Mouse (Mus musculus): ENCODE measurements at regions not wholly inside any gene's neighbourhood (a gene's known extent, or its start where the extent isn't known, plus 50 kb on each side); places are given as distances from the start of the nearest gene placed in this dataset.

DNA sequence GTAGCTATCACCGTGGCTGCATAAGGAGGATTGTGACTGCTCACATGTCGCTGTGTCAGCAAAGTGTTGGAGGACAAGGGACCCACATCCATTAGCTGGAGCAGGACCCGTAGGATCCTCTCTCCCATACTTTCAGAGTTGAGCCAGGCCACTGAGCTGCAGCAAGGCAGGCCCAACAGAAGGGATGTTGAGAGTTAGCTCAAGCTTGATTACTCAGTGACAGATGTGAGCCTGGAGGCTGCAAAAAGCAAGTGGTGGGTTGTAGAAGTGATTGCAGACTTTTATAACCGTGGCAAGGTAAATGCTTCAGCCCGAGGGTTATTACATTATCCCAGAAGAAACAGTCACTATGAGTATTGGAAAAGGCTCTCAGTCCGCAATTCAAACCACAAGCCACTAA lies 388.3 kb upstream of the Prkcq start:
- H3K27me3 ChIP-seq (ENCODE audit: control insufficient read depth, insufficient read depth, low read length), result no peaks in the 10 kb centered on the region
- no peak for DNase-seq
- 83% methylated on average over 6 of the region's 6 CpGs for WGBS
- H3K27ac ChIP-seq (ENCODE audit: insufficient read depth, low read length), result no peak overlapping the region
- no peaks in the 10 kb centered on the region; the same call in 1 of the 2 replicates for H3K4me1 ChIP-seq (ENCODE audit: control insufficient read depth, insufficient read depth, low read length)
- no peak overlapping the region for H3K4me3 ChIP-seq (replicated peaks; ENCODE audit: insufficient read depth, low read depth, low read length)
- TF ChIP-seq POLR2A (IDR thresholded peaks at IDR 0.05; ENCODE audit: borderline replicate concordance, insufficient read depth, low read length), result no peak
- TF ChIP-seq CTCF (IDR thresholded peaks at IDR 0.05; ENCODE audit: borderline replicate concordance, insufficient read depth, low read depth, low read length), result no peak

DNA sequence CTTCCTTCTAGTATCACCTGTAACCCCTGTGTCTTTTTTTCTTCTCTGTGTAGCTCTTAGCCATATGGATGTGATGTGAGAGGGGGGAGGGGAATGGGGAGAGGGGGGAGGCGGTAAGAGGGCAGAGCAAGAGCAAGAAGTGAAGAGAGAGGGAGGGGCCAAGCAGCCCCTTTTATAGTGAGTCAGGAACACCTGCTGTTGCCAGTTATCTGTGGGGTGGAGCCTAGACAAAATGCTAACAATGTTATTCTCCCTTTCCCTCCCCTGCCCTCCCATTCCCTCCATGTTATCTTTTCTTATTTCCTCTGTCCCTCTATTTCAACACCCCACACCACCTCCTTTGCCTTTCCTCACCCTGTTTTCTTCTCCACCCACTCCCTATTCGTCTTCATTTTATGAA lies 387.6 kb upstream of the Prkcq start:
- Histone ChIP-seq H3K4me3 (replicated peaks; ENCODE audit: insufficient read depth, low read depth, low read length) (no peak overlapping the region), H3K27ac (ENCODE audit: insufficient read depth, low read length) (no peak overlapping the region), H3K27me3 (ENCODE audit: control insufficient read depth, insufficient read depth, low read length) (no peaks in the 10 kb centered on the region), H3K4me1 (ENCODE audit: control insufficient read depth, insufficient read depth, low read length) (no peaks in the 10 kb centered on the region; the same call in 1 of the 2 replicates)
- no peak for DNase-seq
- WGBS, result 56% methylated on average over 2 of the region's 2 CpGs
- TF ChIP-seq CTCF (IDR thresholded peaks at IDR 0.05; ENCODE audit: borderline replicate concordance, insufficient read depth, low read depth, low read length) (no peak), POLR2A (IDR thresholded peaks at IDR 0.05; ENCODE audit: borderline replicate concordance, insufficient read depth, low read length) (no peak)

GRCm38 (mm10) chr2:10785156-10785555 lies 386.8 kb upstream of the Prkcq start:
- TF ChIP-seq POLR2A (IDR thresholded peaks at IDR 0.05; ENCODE audit: borderline replicate concordance, insufficient read depth, low read length) (no peak), CTCF (IDR thresholded peaks at IDR 0.05; ENCODE audit: borderline replicate concordance, insufficient read depth, low read depth, low read length) (peak; percentile 83)
- 15% methylated on average over 2 of the region's 2 CpGs for WGBS
- no peak overlapping the region for H3K27ac ChIP-seq (ENCODE audit: insufficient read depth, low read length)
- H3K27me3 ChIP-seq (ENCODE audit: control insufficient read depth, insufficient read depth, low read length), result no peaks in the 10 kb centered on the region
- H3K4me3 ChIP-seq (replicated peaks; ENCODE audit: insufficient read depth, low read depth, low read length), result no peak overlapping the region
- no peaks in the 10 kb centered on the region; the same call in 1 of the 2 replicates for H3K4me1 ChIP-seq (ENCODE audit: control insufficient read depth, insufficient read depth, low read length)
- DNase-seq, result peak; percentile 27 to 53

DNA sequence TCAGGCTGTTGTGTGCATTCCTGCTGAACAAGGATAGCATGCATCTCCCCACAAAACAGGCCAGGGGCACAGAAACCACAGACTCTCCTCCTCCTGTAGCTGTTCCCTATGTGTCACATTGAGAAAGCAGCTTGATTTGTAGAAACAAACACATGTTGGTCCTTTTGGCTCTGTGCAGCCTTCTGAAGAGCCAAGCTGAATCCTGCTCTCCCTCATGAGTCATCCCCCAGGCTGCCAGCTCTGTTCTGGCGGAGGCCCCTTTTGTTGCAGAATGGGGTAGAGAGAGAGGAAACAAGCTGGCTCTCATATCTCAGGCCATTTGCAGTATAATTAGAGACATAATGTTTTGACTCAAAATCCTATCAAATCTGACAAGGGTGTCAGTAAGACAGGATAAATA lies 383.4 kb upstream of the Prkcq start:
- H3K4me3 ChIP-seq (replicated peaks; ENCODE audit: insufficient read depth, low read depth, low read length), result no peak overlapping the region
- no peak for TF ChIP-seq POLR2A (IDR thresholded peaks at IDR 0.05; ENCODE audit: borderline replicate concordance, insufficient read depth, low read length)
- no peak for TF ChIP-seq CTCF (IDR thresholded peaks at IDR 0.05; ENCODE audit: borderline replicate concordance, insufficient read depth, low read depth, low read length)
- 5% methylated on average over 1 of the region's 1 CpGs for WGBS
- no peak overlapping the region for H3K27ac ChIP-seq (ENCODE audit: insufficient read depth, low read length)
- H3K27me3 ChIP-seq (ENCODE audit: control insufficient read depth, insufficient read depth, low read length), result no peaks in the 10 kb centered on the region
- peak; percentile 59 to 81 for DNase-seq
- H3K4me1 ChIP-seq (ENCODE audit: control insufficient read depth, insufficient read depth, low read length), result no peaks in the 10 kb centered on the region; the same call in 1 of the 2 replicates

- Histone ChIP-seq H3K4me1 (ENCODE audit: control insufficient read depth, insufficient read depth, low read length) (no peaks in the 10 kb centered on the region; the same call in 1 of the 2 replicates), H3K4me3 (replicated peaks; ENCODE audit: insufficient read depth, low read depth, low read length) (no peak overlapping the region), H3K27me3 (ENCODE audit: control insufficient read depth, insufficient read depth, low read length) (no peaks in the 10 kb centered on the region), H3K27ac (ENCODE audit: insufficient read depth, low read length) (no peak overlapping the region)
- TF ChIP-seq POLR2A (IDR thresholded peaks at IDR 0.05; ENCODE audit: borderline replicate concordance, insufficient read depth, low read length) (no peak), CTCF (IDR thresholded peaks at IDR 0.05; ENCODE audit: borderline replicate concordance, insufficient read depth, low read depth, low read length) (no peak)
- DNase-seq, result no peak
These were observed 380.7 kb upstream of the Prkcq start for GRCm38 (mm10) chr2:10791233-10791632.

DNA sequence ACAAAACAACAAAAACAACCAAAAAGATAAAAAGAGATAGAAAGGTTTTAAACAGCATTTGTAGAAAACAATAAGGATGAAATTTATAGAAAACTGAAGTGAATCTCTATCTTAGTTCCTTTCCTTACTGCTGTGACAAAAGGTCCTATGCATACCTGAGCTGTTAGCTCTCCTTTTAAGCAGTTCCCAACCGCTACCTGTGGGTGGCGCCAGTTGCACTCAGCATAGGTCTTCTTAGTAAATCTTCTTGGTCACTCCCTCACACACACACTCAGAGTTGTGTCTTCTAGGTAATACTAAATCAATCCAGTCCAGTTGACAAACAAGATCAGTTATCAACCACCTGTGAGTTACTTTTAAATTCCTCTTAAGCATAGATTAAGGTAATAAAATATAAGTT lies 355.5 kb upstream of the Prkcq start:
- no peaks in the 10 kb centered on the region for H3K27me3 ChIP-seq (ENCODE audit: control insufficient read depth, insufficient read depth, low read length)
- H3K4me3 ChIP-seq (replicated peaks; ENCODE audit: insufficient read depth, low read depth, low read length), result no peak overlapping the region
- H3K4me1 ChIP-seq (ENCODE audit: control insufficient read depth, insufficient read depth, low read length), result no peaks in the 10 kb centered on the region
- no peak overlapping the region for H3K27ac ChIP-seq (ENCODE audit: insufficient read depth, low read length)
- WGBS, result 29% methylated on average over 2 of the region's 2 CpGs
- DNase-seq, result no peak
- TF ChIP-seq POLR2A (IDR thresholded peaks at IDR 0.05; ENCODE audit: borderline replicate concordance, insufficient read depth, low read length), result no peak
- no peak for TF ChIP-seq CTCF (IDR thresholded peaks at IDR 0.05; ENCODE audit: borderline replicate concordance, insufficient read depth, low read depth, low read length)

DNA sequence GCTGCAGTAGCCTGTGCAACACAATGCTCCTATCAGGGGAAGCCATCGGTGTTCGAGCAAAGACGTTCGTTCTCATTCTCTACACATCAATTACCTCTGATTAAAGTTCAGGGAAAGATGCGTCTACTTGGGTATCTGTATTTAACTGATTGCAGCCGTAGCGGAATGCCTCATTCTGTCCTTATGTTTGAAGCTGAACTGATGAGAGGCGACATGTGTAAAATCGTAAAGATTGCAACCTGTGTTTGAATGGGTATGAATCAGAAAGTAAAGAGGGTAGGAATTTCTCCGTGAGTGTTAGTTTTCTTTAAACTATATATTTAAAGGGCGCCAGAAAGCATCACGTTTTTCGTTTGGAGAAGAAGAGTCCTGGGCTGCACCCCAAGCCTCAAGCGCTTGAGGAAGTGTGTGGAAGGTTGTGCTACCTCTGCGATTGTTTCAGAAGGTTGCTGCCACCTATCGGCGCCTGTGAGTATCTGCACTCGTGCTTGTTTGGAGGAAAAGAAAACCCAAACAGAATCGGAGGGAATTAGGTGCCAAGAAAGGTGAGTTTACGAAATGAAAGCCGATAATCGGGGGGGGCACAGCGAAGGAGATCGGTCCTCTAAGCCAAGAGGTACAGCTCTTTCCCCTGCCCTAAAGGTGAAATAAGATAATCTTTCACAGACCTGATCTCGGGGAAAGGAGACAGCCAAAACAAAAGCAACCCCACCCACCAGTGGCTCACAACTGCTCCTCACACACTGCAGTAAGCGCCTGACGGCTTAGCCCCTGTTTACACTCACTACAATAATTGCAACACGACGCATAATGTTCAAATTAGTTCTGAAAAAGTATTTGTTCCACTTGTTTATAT lies 346.4 kb upstream of the Prkcq start:
- DNase-seq, result peak; percentile 51 to 57
- TF ChIP-seq CTCF (IDR thresholded peaks at IDR 0.05; ENCODE audit: borderline replicate concordance, insufficient read depth, low read depth, low read length) (peak; percentile 78), POLR2A (IDR thresholded peaks at IDR 0.05; ENCODE audit: borderline replicate concordance, insufficient read depth, low read length) (no peak)
- Histone ChIP-seq H3K4me1 (ENCODE audit: control insufficient read depth, insufficient read depth, low read length) (no peaks in the 10 kb centered on the region), H3K27ac (ENCODE audit: insufficient read depth, low read length) (no peak overlapping the region), H3K27me3 (ENCODE audit: control insufficient read depth, insufficient read depth, low read length) (no peaks in the 10 kb centered on the region), H3K4me3 (replicated peaks; ENCODE audit: insufficient read depth, low read depth, low read length) (peak overlapping the region; percentile 75)
- 26% methylated on average over 29 of the region's 29 CpGs for WGBS

DNA sequence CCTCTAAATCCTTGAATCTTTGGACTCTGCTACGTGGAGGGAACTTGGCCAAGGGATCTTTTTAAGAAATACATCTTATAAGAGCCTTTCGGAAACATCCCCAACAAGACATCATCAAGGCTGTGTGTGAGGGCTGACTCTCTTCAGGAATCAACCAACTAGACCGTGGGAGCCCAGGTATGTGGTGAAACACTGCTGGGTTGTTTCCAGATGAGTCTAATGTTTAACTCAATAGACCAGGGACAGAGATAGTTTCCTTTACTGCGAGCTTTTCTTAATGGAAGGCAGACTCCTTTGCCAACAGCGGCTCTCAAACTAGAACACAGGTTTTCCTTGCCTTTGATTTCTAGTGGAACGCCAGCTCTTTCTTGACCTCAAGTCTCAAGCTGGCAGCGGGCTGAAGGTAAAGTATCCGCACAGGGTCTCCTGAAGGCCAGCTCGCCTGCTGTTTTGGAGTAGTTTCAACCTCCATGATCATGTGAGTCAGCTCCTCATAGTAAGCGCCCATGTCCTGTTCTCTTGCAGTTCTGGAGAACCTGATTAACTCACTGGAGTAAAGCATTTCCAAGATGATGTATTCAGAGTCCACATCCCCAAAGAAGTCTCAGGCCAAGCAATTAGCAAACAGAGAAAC lies 345.7 kb upstream of the Prkcq start:
- no peak for DNase-seq
- 68% methylated on average over 10 of the region's 10 CpGs for WGBS
- no peaks in the 10 kb centered on the region for H3K4me1 ChIP-seq (ENCODE audit: control insufficient read depth, insufficient read depth, low read length)
- TF ChIP-seq POLR2A (IDR thresholded peaks at IDR 0.05; ENCODE audit: borderline replicate concordance, insufficient read depth, low read length) (no peak), CTCF (IDR thresholded peaks at IDR 0.05; ENCODE audit: borderline replicate concordance, insufficient read depth, low read depth, low read length) (no peak)
- H3K27ac ChIP-seq (ENCODE audit: insufficient read depth, low read length), result no peak overlapping the region
- H3K4me3 ChIP-seq (replicated peaks; ENCODE audit: insufficient read depth, low read depth, low read length), result no peak overlapping the region
- no peaks in the 10 kb centered on the region for H3K27me3 ChIP-seq (ENCODE audit: control insufficient read depth, insufficient read depth, low read length)
